Mouse (Mus musculus) stomach, embryonic 15.5 days (tissue): ENCODE data around the gene Fsd2. TPM values are rescaled to one million over a fixed set of nuclear protein-coding genes. Genes with fewer than 3 reads are reported as not detected.

Source experiments
- ATAC-seq: fragments of 200-750 bp; cut with Nextera tagmentation; 2 replicates; pipeline ENCODE4 v1.8.0; 2017; ENCODE audit warnings: low read depth, moderate number of reproducible peaks, moderate TSS enrichment; ENCODE audit not compliant: insufficient read depth, low FRiP score
- H3K27ac ChIP-seq: fragments of 300-500 bp; sonication (generic); 2 replicates; pipeline ENCODE4 v1.5.1; 2015; ENCODE audit warnings: mild to moderate bottlenecking, inconsistent platforms
- H3K27me3 ChIP-seq: fragments of 300-500 bp; sonication (generic); replicated peaks from 2 replicates; pipeline ENCODE4 v1.6.1; 2015; ENCODE audit warnings: inconsistent platforms
- H3K36me3 ChIP-seq: fragments of 300-500 bp; sonication (generic); 2 replicates; pipeline ENCODE4 v1.6.1; 2015; ENCODE audit warnings: inconsistent platforms
- H3K4me1 ChIP-seq: fragments of 300-500 bp; sonication (generic); 2 replicates; pipeline ENCODE4 v1.6.1; 2015; ENCODE audit warnings: inconsistent platforms
- H3K4me2 ChIP-seq: fragments of 300-500 bp; sonication (generic); 2 replicates; pipeline ENCODE4 v1.6.1; 2015; ENCODE audit warnings: mild to moderate bottlenecking, inconsistent platforms
- H3K4me3 ChIP-seq: fragments of 300-500 bp; sonication (generic); replicated peaks from 2 replicates; pipeline ENCODE4 v1.5.1; 2015; ENCODE audit warnings: inconsistent platforms
- H3K9ac ChIP-seq: fragments of 300-500 bp; sonication (generic); 2 replicates; pipeline ENCODE4 v1.6.1; 2015; ENCODE audit warnings: inconsistent platforms
- H3K9me3 ChIP-seq: fragments of 300-500 bp; sonication (generic); 2 replicates; pipeline ENCODE4 v1.6.1; 2016; ENCODE audit warnings: inconsistent platforms
- WGBS: fragments of 180-500 bp; shearing (Covaris S2); methylation state at CpG from one replicate; pipeline ENCODE4 v1.1.7; 2015; 5-methylcytosine and 5-hydroxymethylcytosine counted together
- polyA plus RNA-seq: library from polyadenylated mRNA; unstranded; fragments of >200 nt; fragmentation: Nextera tagmentation; extraction: Ambion mirVana; gene quantifications from 2 replicates; pipeline ENCODE4 v1.2.1, GENCODE M21; 2015

The Fsd2 gene
- polyA plus RNA-seq, 1 experiment from 2014 or later = 0.12 TPM

GRCm38 (mm10) chr7:81536478-81536877, 30.3 kb downstream of the Fsd2 start:
- no peak overlapping the region for H3K9ac ChIP-seq
- WGBS = 78% methylated on average over 4 of the region's 4 CpGs
- H3K4me2 ChIP-seq = no peak overlapping the region
- no peaks in the 10 kb centered on the region for H3K27me3 ChIP-seq
- ATAC-seq = no peak
- H3K36me3 ChIP-seq = peaks cover 34% of the 10 kb centered on the region
- no peak overlapping the region for H3K27ac ChIP-seq
- no peaks in the 10 kb centered on the region for H3K9me3 ChIP-seq
- no peaks in the 10 kb centered on the region for H3K4me1 ChIP-seq
- no peak overlapping the region for H3K4me3 ChIP-seq

GRCm38 (mm10) chr7:81531462-81531861, 35.3 kb downstream of the Fsd2 start:
- Histone ChIP-seq H3K4me3 (no peak overlapping the region), H3K4me1 (no peaks in the 10 kb centered on the region), H3K27me3 (no peaks in the 10 kb centered on the region), H3K4me2 (no peak overlapping the region), H3K27ac (no peak overlapping the region), H3K9ac (no peak overlapping the region), H3K9me3 (no peaks in the 10 kb centered on the region), H3K36me3 (peaks cover 43% of the 10 kb centered on the region)
- 84% methylated on average over 1 of the region's 1 CpGs for WGBS
- no peak for ATAC-seq

- no peaks in the 10 kb centered on the region for H3K27me3 ChIP-seq
- no peak overlapping the region for H3K4me2 ChIP-seq
- no peak overlapping the region for H3K27ac ChIP-seq
- H3K4me1 ChIP-seq = peaks cover 5% of the 10 kb centered on the region; the same call in 1 of the 2 replicates
- 89% methylated on average over 8 of the region's 8 CpGs for WGBS
- H3K4me3 ChIP-seq = no peak overlapping the region
- H3K36me3 ChIP-seq = peaks cover 31% of the 10 kb centered on the region
- no peak for ATAC-seq
- no peak overlapping the region for H3K9ac ChIP-seq
- no peaks in the 10 kb centered on the region for H3K9me3 ChIP-seq
Observed at GRCm38 (mm10) chr7:81528918-81529317, 37.8 kb downstream of the Fsd2 start.

GRCm38 (mm10) chr7:81523663-81524017, 43.1 kb downstream of the Fsd2 start:
- ATAC-seq = no peak
- Histone ChIP-seq H3K9ac (peak overlapping the region; percentile 42; the same call in 1 of the 2 replicates), H3K27me3 (no peaks in the 10 kb centered on the region), H3K9me3 (no peaks in the 10 kb centered on the region), H3K4me3 (peak overlapping the region; percentile 68), H3K27ac (peak overlapping the region; percentile 97), H3K4me2 (peak overlapping the region; percentile 74), H3K36me3 (peaks cover 11% of the 10 kb centered on the region; the same call in 1 of the 2 replicates), H3K4me1 (peaks cover 8% of the 10 kb centered on the region; the same call in 1 of the 2 replicates)
- 5% methylated on average over 13 of the region's 13 CpGs for WGBS

- Histone ChIP-seq H3K27me3 (no peaks in the 10 kb centered on the region), H3K9ac (peak overlapping the region; percentile 66; the same call in 1 of the 2 replicates), H3K4me2 (peak overlapping the region; percentile 74), H3K4me3 (peak overlapping the region; percentile 68), H3K9me3 (no peaks in the 10 kb centered on the region), H3K36me3 (peaks cover 11% of the 10 kb centered on the region; the same call in 1 of the 2 replicates), H3K4me1 (peaks cover 8% of the 10 kb centered on the region; the same call in 1 of the 2 replicates), H3K27ac (peak overlapping the region; percentile 97)
- ATAC-seq = peak; percentile 98
- WGBS = under 1% methylated on average over 31 of the region's 31 CpGs
Observed at GRCm38 (mm10) chr7:81523008-81523662, 43.6 kb downstream of the Fsd2 start.

GRCm38 (mm10) chr7:81516154-81517030, 50.4 kb downstream of the Fsd2 start:
- ATAC-seq = no peak
- 64% methylated on average over 6 of the region's 6 CpGs for WGBS
- no peak overlapping the region for H3K4me3 ChIP-seq
- no peak overlapping the region for H3K9ac ChIP-seq
- no peaks in the 10 kb centered on the region for H3K4me1 ChIP-seq
- H3K27me3 ChIP-seq = no peaks in the 10 kb centered on the region
- no peaks in the 10 kb centered on the region for H3K9me3 ChIP-seq
- H3K27ac ChIP-seq = no peak overlapping the region
- no peak overlapping the region for H3K4me2 ChIP-seq
- no peaks in the 10 kb centered on the region for H3K36me3 ChIP-seq

GRCm38 (mm10) chr7:81514906-81515590, 51.7 kb downstream of the Fsd2 start:
- H3K4me2 ChIP-seq = no peak overlapping the region
- 27% methylated on average over 13 of the region's 13 CpGs for WGBS
- ATAC-seq = no peak
- no peak overlapping the region for H3K4me3 ChIP-seq
- H3K27ac ChIP-seq = no peak overlapping the region
- no peaks in the 10 kb centered on the region for H3K9me3 ChIP-seq
- H3K9ac ChIP-seq = no peak overlapping the region
- no peaks in the 10 kb centered on the region for H3K27me3 ChIP-seq
- no peaks in the 10 kb centered on the region for H3K4me1 ChIP-seq
- H3K36me3 ChIP-seq = no peaks in the 10 kb centered on the region

GRCm38 (mm10) chr7:81501050-81501449, 65.7 kb downstream of the Fsd2 start:
- H3K4me1 ChIP-seq = no peaks in the 10 kb centered on the region
- no peak overlapping the region for H3K9ac ChIP-seq
- H3K4me3 ChIP-seq = no peak overlapping the region
- H3K27me3 ChIP-seq = no peaks in the 10 kb centered on the region
- no peaks in the 10 kb centered on the region for H3K9me3 ChIP-seq
- no peak for ATAC-seq
- H3K36me3 ChIP-seq = no peaks in the 10 kb centered on the region
- 40% methylated on average over 2 of the region's 2 CpGs for WGBS
- H3K4me2 ChIP-seq = no peak overlapping the region
- H3K27ac ChIP-seq = no peak overlapping the region

- Histone ChIP-seq H3K36me3 (no peaks in the 10 kb centered on the region), H3K27me3 (peaks cover 18% of the 10 kb centered on the region), H3K9me3 (no peaks in the 10 kb centered on the region), H3K4me1 (peaks cover 4% of the 10 kb centered on the region; the same call in 1 of the 2 replicates), H3K4me3 (no peak within 1 kb of the TSS), H3K4me2 (no peak within 1 kb of the TSS), H3K27ac (no peak within 1 kb of the TSS), H3K9ac (no peak within 1 kb of the TSS)
- no peak for ATAC-seq
- 46% methylated on average over 7 of the region's 7 CpGs for WGBS
Observed at GRCm38 (mm10) chr7:81498181-81498580, 68.6 kb downstream of the Fsd2 start, which contains the start of gene BC048679. Gene BC048679, minus strand, starts transcription at chr7:81498281.

GRCm38 (mm10) chr7:81497171-81497570, 69.6 kb downstream of the Fsd2 start:
- Histone ChIP-seq H3K4me1 (peaks cover 6% of the 10 kb centered on the region; the same call in 1 of the 2 replicates), H3K27me3 (peaks cover 26% of the 10 kb centered on the region)
- ATAC-seq = no peak

GRCm38 (mm10) chr7:81493331-81494021, 73.3 kb downstream of the Fsd2 start, which contains the start of gene Ap3b2:
Gene Ap3b2, minus strand, starts transcription at chr7:81493925.
- Histone ChIP-seq H3K4me3 (peak within 1 kb of the TSS; percentile 53), H3K27me3 (peaks cover 30% of the 10 kb centered on the region), H3K4me2 (peak within 1 kb of the TSS; percentile 95), H3K36me3 (no peaks in the 10 kb centered on the region), H3K4me1 (peaks cover 6% of the 10 kb centered on the region; the same call in 1 of the 2 replicates), H3K9me3 (no peaks in the 10 kb centered on the region), H3K9ac (no peak within 1 kb of the TSS), H3K27ac (no peak within 1 kb of the TSS)
- ATAC-seq = peak; percentile 63; the same call in 1 of the 2 replicates
- WGBS = under 1% methylated on average over 50 of the region's 57 CpGs

More at GRCm38 (mm10) chr7:81497171-81497570, 69.6 kb downstream of the Fsd2 start:
- 15% methylated on average over 6 of the region's 6 CpGs for WGBS
- Histone ChIP-seq H3K27ac (no peak overlapping the region), H3K9me3 (no peaks in the 10 kb centered on the region), H3K4me3 (no peak overlapping the region), H3K9ac (no peak overlapping the region), H3K36me3 (no peaks in the 10 kb centered on the region), H3K4me2 (no peak overlapping the region)
